Comparison of ENCODE assay signal across 12 mouse cellular contexts in the genomic region with DNA sequence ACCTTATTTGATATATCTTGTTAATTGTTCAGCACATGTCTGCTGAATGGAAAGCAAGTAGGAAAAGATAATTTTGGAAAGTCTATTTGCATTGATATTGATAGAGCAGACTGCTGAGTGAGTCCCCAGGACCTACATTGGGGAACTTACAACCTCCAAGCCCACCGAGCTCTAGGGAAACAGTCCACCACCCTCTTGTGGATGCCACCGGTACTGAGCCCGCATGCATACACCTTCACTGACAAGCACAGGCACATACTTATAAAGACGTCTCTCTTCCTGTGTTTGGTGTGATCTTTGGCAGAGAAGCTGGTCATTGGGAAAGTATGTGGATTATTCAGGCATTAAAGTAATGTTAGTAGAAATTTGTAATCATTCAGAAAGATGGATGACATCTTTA. TPM values are rescaled to one million over a fixed set of nuclear protein-coding genes. Genes with fewer than 3 reads are reported as not detected.
DNase-seq lines count a peak whose midpoint lies in the region; ATAC-seq and TF ChIP-seq lines count a peak whose summit lies in the region.
"Had no signal": no experiment of that assay in that cellular context is flagged by ENCODE, and none has a peak within 500 bp of the region (broad histone marks: within the 10 kb centered on the region; RNA-seq: fewer than 3 reads in every experiment).

No protein-coding gene starts in this region.

- no peak overlapping the region for H3K9ac ChIP-seq in hindbrain, postnatal 0 days (replicated peaks; ENCODE audit: low read length)
- no peak overlapping the region for H3K9ac ChIP-seq in hindbrain, embryonic 16.5 days (ENCODE audit: low read depth, low read length)
- H3K9ac ChIP-seq in MEL (ENCODE audit: control insufficient read depth, low read depth, low read length, poor library complexity, severe bottlenecking) = no peak overlapping the region
- H3K9ac ChIP-seq: embryonic facial prominence, embryonic 13.5 days; kidney, embryonic 15.5 days; liver, embryonic 15.5 days; neural tube, embryonic 13.5 days had no signal

- peak; percentile 60 for TF ChIP-seq RAD21 in MEL (IDR thresholded peaks at IDR 0.05; ENCODE audit: low read depth, low read length)

- H3K4me3 ChIP-seq in hindbrain, postnatal 0 days (ENCODE audit: low read length) = no peak overlapping the region
- H3K4me3 ChIP-seq in hindbrain, embryonic 16.5 days (ENCODE audit: low read length) = no peak overlapping the region
- no peak overlapping the region for H3K4me3 ChIP-seq in MEL (ENCODE audit: control insufficient read depth in 1 of 2, insufficient read depth in 1 of 2, low read depth in 2 of 2, low read length in 2 of 2)
- H3K4me3 ChIP-seq in embryonic fibroblast, embryonic 13.5 days (ENCODE audit: insufficient read depth, low read length) = no peak overlapping the region
- H3K4me3 ChIP-seq: embryonic facial prominence, embryonic 13.5 days; kidney, embryonic 15.5 days; liver, embryonic 15.5 days; neural tube, embryonic 13.5 days had no signal

- H3K9me3 ChIP-seq in hindbrain, postnatal 0 days (ENCODE audit: low read length) = no peaks in the 10 kb centered on the region
- no peaks in the 10 kb centered on the region for H3K9me3 ChIP-seq in hindbrain, embryonic 16.5 days (ENCODE audit: control insufficient read depth, low read length)
- H3K9me3 ChIP-seq in MEL (replicated peaks; ENCODE audit: insufficient read depth, low read length) = no peaks in the 10 kb centered on the region
- H3K9me3 ChIP-seq: embryonic facial prominence, embryonic 13.5 days; kidney, embryonic 15.5 days; liver, embryonic 15.5 days; neural tube, embryonic 13.5 days had no signal

- ATAC-seq in hindbrain, postnatal 0 days = no peak
- ATAC-seq in hindbrain, embryonic 16.5 days = no peak
- no peak for ATAC-seq in erythroid progenitor cell, adult 5-6 weeks (replicated peaks; ENCODE audit: low FRiP score, poor library complexity, severe bottlenecking)

- H3K36me3 ChIP-seq in hindbrain, postnatal 0 days (ENCODE audit: insufficient read depth, low read length) = no peaks in the 10 kb centered on the region
- H3K36me3 ChIP-seq in hindbrain, embryonic 16.5 days (ENCODE audit: control insufficient read depth, insufficient read depth, low read length) = no peaks in the 10 kb centered on the region
- no peaks in the 10 kb centered on the region for H3K36me3 ChIP-seq in MEL (ENCODE audit: control insufficient read depth in 1 of 2, insufficient read depth in 2 of 2, low read length in 2 of 2)
- H3K36me3 ChIP-seq: embryonic facial prominence, embryonic 13.5 days; kidney, embryonic 15.5 days; liver, embryonic 15.5 days; neural tube, embryonic 13.5 days had no signal

- H3K79me2 ChIP-seq in MEL (ENCODE audit: control insufficient read depth, insufficient read depth, low read length, poor library complexity) = no peaks in the 10 kb centered on the region

- no peak for TF ChIP-seq POLR2A in MEL (IDR thresholded peaks at IDR 0.05; ENCODE audit: control insufficient read depth in 1 of 2, insufficient read depth in 1 of 2, low read depth in 1 of 2, low read length in 2 of 2, poor library complexity in 1 of 2)
- TF ChIP-seq POLR2A in embryonic fibroblast, embryonic 13.5 days (IDR thresholded peaks at IDR 0.05; ENCODE audit: low read depth, low read length) = no peak

- H3K4me1 ChIP-seq in hindbrain, postnatal 0 days (ENCODE audit: insufficient read depth, low read length) = no peaks in the 10 kb centered on the region
- H3K4me1 ChIP-seq in hindbrain, embryonic 16.5 days (ENCODE audit: control insufficient read depth, insufficient read depth, low read depth, low read length) = no peaks in the 10 kb centered on the region
- no peaks in the 10 kb centered on the region for H3K4me1 ChIP-seq in MEL (ENCODE audit: control insufficient read depth in 1 of 2, insufficient read depth in 2 of 2, low read length in 2 of 2)
- H3K4me1 ChIP-seq in embryonic fibroblast, embryonic 13.5 days (ENCODE audit: control insufficient read depth, insufficient read depth, low read length) = peaks cover 4% of the 10 kb centered on the region
- H3K4me1 ChIP-seq: embryonic facial prominence, embryonic 13.5 days; kidney, embryonic 15.5 days; liver, embryonic 15.5 days; neural tube, embryonic 13.5 days had no signal

- no peak overlapping the region for H3K4me2 ChIP-seq in hindbrain, postnatal 0 days (ENCODE audit: low read depth, low read length)
- no peak overlapping the region for H3K4me2 ChIP-seq in hindbrain, embryonic 16.5 days (ENCODE audit: low read length)
- H3K4me2 ChIP-seq: embryonic facial prominence, embryonic 13.5 days; kidney, embryonic 15.5 days; liver, embryonic 15.5 days; neural tube, embryonic 13.5 days had no signal

- no peak for DNase-seq in hindbrain, postnatal 0 days (ENCODE audit: low spot score)
- peak; percentile 25 for DNase-seq in 3T3-L1 (ENCODE audit: low read depth, low spot score)
- peak; percentile 50 for DNase-seq in MEL (ENCODE audit: low read depth, low spot score)
- DNase-seq in layer of hippocampus, adult 9-11 months = no peak
- DNase-seq in frontal cortex, postnatal 14 days (ENCODE audit: low spot score in 2 of 2) = no peak

- no peak for TF ChIP-seq EP300 in MEL (IDR thresholded peaks at IDR 0.05; ENCODE audit: low read depth in 1 of 2, low read length in 2 of 2)

- peak; percentile 60 for TF ChIP-seq CTCF in hindbrain, postnatal 0 days (IDR thresholded peaks at IDR 0.05; ENCODE audit: low read depth)
- peak; percentile 56 to 66 (median 60) for TF ChIP-seq CTCF in MEL (IDR thresholded peaks at IDR 0.05 in 2 of 3, conservative IDR thresholded peaks at IDR 0.05 in 1 of 3; ENCODE audit: control insufficient read depth in 1 of 3, insufficient read depth in 1 of 3, low read depth in 2 of 3, low read length in 3 of 3, poor library complexity in 1 of 3, severe bottlenecking in 1 of 3)
- peak; percentile 17; the same call in 1 of the 2 replicates for TF ChIP-seq CTCF in embryonic fibroblast, embryonic 13.5 days (IDR thresholded peaks at IDR 0.05; ENCODE audit: borderline replicate concordance, insufficient read depth, low read length)

- no peaks in the 10 kb centered on the region for H3K27me3 ChIP-seq in hindbrain, postnatal 0 days (ENCODE audit: insufficient read depth, low read length)
- no peaks in the 10 kb centered on the region for H3K27me3 ChIP-seq in hindbrain, embryonic 16.5 days (replicated peaks; ENCODE audit: control insufficient read depth, insufficient read depth, low read length)
- H3K27me3 ChIP-seq in MEL (ENCODE audit: control insufficient read depth in 1 of 2, insufficient read depth in 2 of 2, low read length in 2 of 2) = 0 out of 4 replicates have a peak, but pooled peaks cover 0 to 1% of the 10 kb centered on the region in 2 experiments
- H3K27me3 ChIP-seq: embryonic facial prominence, embryonic 13.5 days; kidney, embryonic 15.5 days; liver, embryonic 15.5 days; neural tube, embryonic 13.5 days had no signal

- WGBS in hindbrain, postnatal 0 days = 38% methylated on average over 4 of the region's 4 CpGs
- WGBS in hindbrain, embryonic 16.5 days = 36% methylated on average over 4 of the region's 4 CpGs

- H3K27ac ChIP-seq in hindbrain, postnatal 0 days = no peak overlapping the region
- H3K27ac ChIP-seq in hindbrain, embryonic 16.5 days (ENCODE audit: low read depth, low read length) = no peak overlapping the region
- no peak overlapping the region for H3K27ac ChIP-seq in MEL (ENCODE audit: control insufficient read depth, low read depth, low read length)
- H3K27ac ChIP-seq in embryonic fibroblast, embryonic 13.5 days (ENCODE audit: insufficient read depth, low read length) = no peak overlapping the region
- H3K27ac ChIP-seq: embryonic facial prominence, embryonic 13.5 days; kidney, embryonic 15.5 days; liver, embryonic 15.5 days; neural tube, embryonic 13.5 days had no signal

TF ChIP-seq in MEL, 35 proteins besides CTCF, POLR2A, EP300 and RAD21:
- TF ChIP-seq ZC3H11A (IDR thresholded peaks at IDR 0.05; ENCODE audit: low read depth, low read length) (peak; percentile 50; the same call in 1 of the 2 replicates), SMC3 (IDR thresholded peaks at IDR 0.05; ENCODE audit: low read depth, low read length) (peak; percentile 77), MAFK (IDR thresholded peaks at IDR 0.05; ENCODE audit: borderline replicate concordance, low read depth, low read length) (no peak)

RNA-seq across cellular contexts. Expression of a gene that starts 14.4 kb away (rescaled TPM):
- 20.4 and 23.9 TPM in 2 replicates for total RNA-seq in hindbrain, postnatal 0 days (2014; rRNA removed)
- 7.9 and 8.6 TPM in 2 replicates for polyA plus RNA-seq in hindbrain, postnatal 0 days (2015; fragmentation: Nextera tagmentation; extraction: Ambion mirVana)
- 7.8 and 9.4 TPM in 2 replicates for polyA plus RNA-seq in hindbrain, embryonic 16.5 days (2015; fragmentation: Nextera tagmentation; extraction: Ambion mirVana)
- total RNA-seq in MEL (2012; rRNA removed) = not detected in 2 replicates
- not detected for polyA plus RNA-seq in MEL (2012; ENCODE audit: insufficient read depth in 1 of 2, insufficient read length in 2 of 2, low read depth in 1 of 2, low replicate concordance in 2 of 2, missing spikeins in 1 of 2)
- 7.0 and 7.5 TPM in 2 replicates for polyA plus RNA-seq in embryonic fibroblast, embryonic 13.5 days (2011; ENCODE audit: insufficient read length, low read depth, missing spikeins)
- total RNA-seq in erythroid progenitor cell, adult 5-6 weeks (2015; ENCODE audit: low replicate concordance) = not detected in 2 replicates
- total RNA-seq in erythroid progenitor cell, adult 5-6 weeks (2017; ENCODE audit: low replicate concordance) = 0.13 TPM in 1 of 2 replicates, not detected in the other

RNA-seq across cellular contexts. Expression of a gene that starts 53.8 kb away (rescaled TPM):
- total RNA-seq in hindbrain, postnatal 0 days (2014; rRNA removed) = 235 and 238 TPM in 2 replicates
- 167 and 180 TPM in 2 replicates for polyA plus RNA-seq in hindbrain, postnatal 0 days (2015; fragmentation: Nextera tagmentation; extraction: Ambion mirVana)
- 199 and 204 TPM in 2 replicates for polyA plus RNA-seq in hindbrain, embryonic 16.5 days (2015; fragmentation: Nextera tagmentation; extraction: Ambion mirVana)
- total RNA-seq in MEL (2012; rRNA removed) = 15.5 and 16.5 TPM in 2 replicates
- 10 to 100 TPM; 31.8 to 55.6 TPM for polyA plus RNA-seq in MEL (2012; ENCODE audit: insufficient read depth in 1 of 2, insufficient read length in 2 of 2, low read depth in 1 of 2, low replicate concordance in 2 of 2, missing spikeins in 1 of 2)
- 56.9 and 78.5 TPM in 2 replicates for polyA plus RNA-seq in embryonic fibroblast, embryonic 13.5 days (2011; ENCODE audit: insufficient read length, low read depth, missing spikeins)
- total RNA-seq in erythroid progenitor cell, adult 5-6 weeks (2015; ENCODE audit: low replicate concordance) = 12.6 and 15.9 TPM in 2 replicates
- 13.5 and 18.2 TPM in 2 replicates for total RNA-seq in erythroid progenitor cell, adult 5-6 weeks (2017; ENCODE audit: low replicate concordance)

Comparison
In these comparisons a context has a peak if more than half of its experiments do, and no peak if none do; other contexts are left out.
1. DNase-seq: peak in 3T3-L1 (single experiment) and MEL (single experiment); none in hindbrain, postnatal 0 days (single experiment), layer of hippocampus, adult 9-11 months (single experiment) and frontal cortex, postnatal 14 days (0 of 2).
2. Peak in every context shown above with its lines, with median percentiles within 50 percentile points of each other: CTCF ChIP-seq.